Mouse (Mus musculus) ES-Bruce4 (cell line): ENCODE measurements at regions not wholly inside any gene's neighbourhood (a gene's known extent, or its start where the extent isn't known, plus 50 kb on each side); places are given as distances from the start of the nearest gene placed in this dataset.

Source experiments
- H3K27ac ChIP-seq: 2 replicates; pipeline ENCODE4 v1.5.1; 2012; ENCODE audit warnings: low read length, inconsistent platforms; ENCODE audit not compliant: insufficient read depth
- H3K27me3 ChIP-seq: 2 replicates; pipeline ENCODE4 v1.6.1; 2012; ENCODE audit warnings: mild to moderate bottlenecking, low read length, inconsistent platforms; ENCODE audit not compliant: control insufficient read depth, poor library complexity, insufficient read depth, severe bottlenecking
- H3K36me3 ChIP-seq: 2 replicates; pipeline ENCODE4 v1.6.1; 2012; ENCODE audit warnings: inconsistent platforms, mild to moderate bottlenecking, low read length, moderate library complexity; ENCODE audit not compliant: control insufficient read depth, poor library complexity, insufficient read depth, severe bottlenecking
- H3K4me1 ChIP-seq: one replicate; pipeline ENCODE4 v1.8.1; 2011; ENCODE audit warnings: low read length; ENCODE audit not compliant: control insufficient read depth, insufficient read depth
- H3K4me3 ChIP-seq: 2 replicates; pipeline ENCODE4 v1.5.1; 2011; ENCODE audit warnings: low read depth, mild to moderate bottlenecking, low read length
- H3K9ac ChIP-seq: 2 replicates; pipeline ENCODE4 v1.6.1; 2012; ENCODE audit warnings: low read depth, mild to moderate bottlenecking, inconsistent platforms; ENCODE audit not compliant: poor library complexity, severe bottlenecking
- H3K9me3 ChIP-seq: replicated peaks from 2 replicates; pipeline ENCODE4 v1.6.1; 2012; ENCODE audit warnings: mild to moderate bottlenecking, low read length, inconsistent platforms; ENCODE audit not compliant: control insufficient read depth, poor library complexity, insufficient read depth, severe bottlenecking
- CTCF ChIP-seq: IDR thresholded peaks from one replicate; pipeline ENCODE4 v1.8.1; 2011; ENCODE audit warnings: low read depth, low read length
- EP300 ChIP-seq: IDR thresholded peaks from 2 replicates; pipeline ENCODE4 v1.6.1; 2011; ENCODE audit warnings: low read depth, low read length; ENCODE audit not compliant: insufficient read depth
- POLR2A ChIP-seq: IDR thresholded peaks from one replicate; pipeline ENCODE4 v1.8.1; 2011; ENCODE audit warnings: low read length; ENCODE audit not compliant: insufficient read depth

- Histone ChIP-seq H3K36me3 (no peaks in the 10 kb centered on the region), H3K27me3 (no peaks in the 10 kb centered on the region), H3K27ac (no peak overlapping the region), H3K9me3 (no peaks in the 10 kb centered on the region), H3K4me1 (no peaks in the 10 kb centered on the region), H3K9ac (no peak overlapping the region), H3K4me3 (no peak overlapping the region)
- TF ChIP-seq CTCF (no peak), EP300 (no peak), POLR2A (no peak)
Measured at GRCm38 (mm10) chr16:85956006-85956562, 54.5 kb upstream of the Adamts5 start.

- H3K36me3 ChIP-seq, result no peaks in the 10 kb centered on the region
- H3K4me3 ChIP-seq, result no peak overlapping the region
- no peak overlapping the region for H3K27ac ChIP-seq
- TF ChIP-seq CTCF (no peak), POLR2A (no peak), EP300 (no peak)
- H3K4me1 ChIP-seq, result no peaks in the 10 kb centered on the region
- H3K27me3 ChIP-seq, result no peaks in the 10 kb centered on the region
- H3K9me3 ChIP-seq, result no peaks in the 10 kb centered on the region
- no peak overlapping the region for H3K9ac ChIP-seq
Measured at GRCm38 (mm10) chr16:85951628-85952027, 50.0 kb upstream of the Adamts5 start.
